Mouse (Mus musculus) CH12.LX (cell line): ENCODE data around the gene Ccpg1. TPM values are rescaled to one million over a fixed set of nuclear protein-coding genes. Genes with fewer than 3 reads are reported as not detected.

Source experiments
- DNase-seq: peaks from one replicate; pipeline ENCODE4 v3.0.0-alpha.2; 2013; ENCODE audit errors: extremely low read depth
- H3K27ac ChIP-seq: 2 replicates; pipeline ENCODE4 v1.5.1; 2012; ENCODE audit warnings: low read depth, mild to moderate bottlenecking, control low read depth, moderate library complexity; ENCODE audit not compliant: insufficient read depth
- H3K27me3 ChIP-seq: replicated peaks from 2 replicates; pipeline ENCODE3; 2012; ENCODE audit warnings: inconsistent platforms
- H3K36me3 ChIP-seq, 2 experiments: replicated peaks in 1 of 2; 2 replicates each; pipeline versions ENCODE3 to v1.6.1; 2012; ENCODE audit warnings: inconsistent platforms in 1 of 2, low read length in 1 of 2, mild to moderate bottlenecking in 1 of 2, mixed read lengths in 1 of 2, moderate library complexity in 1 of 2; ENCODE audit not compliant: control insufficient read depth in 1 of 2, insufficient read depth in 1 of 2
- H3K4me1 ChIP-seq, 2 experiments: 2 replicates each; pipeline ENCODE4 v1.6.1; 2012; ENCODE audit warnings: inconsistent platforms in 1 of 2, moderate library complexity in 1 of 2; ENCODE audit not compliant: insufficient read depth in 2 of 2, control insufficient read depth in 1 of 2
- H3K4me2 ChIP-seq: 2 replicates; pipeline ENCODE4 v1.6.1; 2012; ENCODE audit warnings: low read depth, mild to moderate bottlenecking, control low read depth; ENCODE audit not compliant: poor library complexity, insufficient read depth, severe bottlenecking
- H3K4me3 ChIP-seq, 3 experiments: fragments of 150-350 bp in 1 of 3; sonication (generic) in 1 of 3; replicated peaks in 1 of 3; 2 replicates each; pipeline versions ENCODE3 to v1.5.1; 2011 to 2012; ENCODE audit warnings: low read depth in 2 of 3, low read length in 2 of 3, mild to moderate bottlenecking in 2 of 3, moderate library complexity in 2 of 3, control low read depth in 1 of 3, improper control_type of control experiment in 1 of 3, inconsistent platforms in 1 of 3, mixed read lengths in 1 of 3; ENCODE audit not compliant: poor library complexity in 1 of 3
- H3K79me2 ChIP-seq: replicated peaks from 2 replicates; pipeline ENCODE4 v1.6.1; 2012; ENCODE audit warnings: mild to moderate bottlenecking, moderate library complexity; ENCODE audit not compliant: control insufficient read depth, poor library complexity, insufficient read depth, severe bottlenecking; ENCODE audit errors: extremely low read depth
- H3K9ac ChIP-seq: 2 replicates; pipeline ENCODE4 v1.6.1; 2012; ENCODE audit warnings: low read depth, mild to moderate bottlenecking, control low read depth, moderate library complexity; ENCODE audit not compliant: insufficient read depth
- H3K9me3 ChIP-seq: replicated peaks from 2 replicates; pipeline ENCODE3; 2012; ENCODE audit warnings: low read length, inconsistent platforms, mixed read lengths
- BHLHE40 ChIP-seq: IDR thresholded peaks from 2 replicates; pipeline ENCODE4 v1.6.1; 2011; ENCODE audit warnings: mild to moderate bottlenecking, low read depth, low read length, improper control_type of control experiment
- CHD1 ChIP-seq: IDR thresholded peaks from 2 replicates; pipeline ENCODE4 v1.6.1; 2012; ENCODE audit warnings: low read depth, low read length, improper control_type of control experiment, inconsistent platforms
- CHD2 ChIP-seq: IDR thresholded peaks from 2 replicates; pipeline ENCODE4 v1.6.1; 2011; ENCODE audit warnings: low read length, improper control_type of control experiment
- CTCF ChIP-seq, 2 experiments: IDR thresholded peaks in 1 of 2; conservative IDR thresholded peaks in 1 of 2; 2 replicates each; pipeline ENCODE4 v1.5.1; 2011 to 2012; ENCODE audit warnings: low read depth in 2 of 2, low read length in 2 of 2, improper control_type of control experiment in 1 of 2, inconsistent platforms in 1 of 2, mild to moderate bottlenecking in 1 of 2, moderate library complexity in 1 of 2
- E2F4 ChIP-seq: IDR thresholded peaks from 2 replicates; pipeline ENCODE4 v1.6.1; 2011; ENCODE audit warnings: low read depth, low read length, improper control_type of control experiment; ENCODE audit not compliant: insufficient replicate concordance
- ETS1 ChIP-seq: conservative IDR thresholded peaks from 2 replicates; pipeline ENCODE4 v1.6.1; 2012; ENCODE audit warnings: low read depth, mild to moderate bottlenecking, inconsistent platforms, low read length, improper control_type of control experiment, moderate library complexity
- GABPA ChIP-seq: IDR thresholded peaks from 2 replicates; pipeline ENCODE4 v1.6.1; 2012; ENCODE audit warnings: low read depth, low read length, improper control_type of control experiment, inconsistent platforms; ENCODE audit not compliant: insufficient replicate concordance
- IRF4 ChIP-seq: IDR thresholded peaks from 2 replicates; pipeline ENCODE4 v1.6.1; 2014; ENCODE audit warnings: low read depth, mild to moderate bottlenecking, inconsistent platforms, low read length, improper control_type of control experiment
- JUND ChIP-seq: conservative IDR thresholded peaks from 2 replicates; pipeline ENCODE4 v1.6.1; 2011; ENCODE audit warnings: low read depth, low read length, improper control_type of control experiment
- MAX ChIP-seq: IDR thresholded peaks from 2 replicates; pipeline ENCODE4 v1.6.1; 2011; ENCODE audit warnings: low read length, improper control_type of control experiment
- MAZ ChIP-seq: IDR thresholded peaks from 2 replicates; pipeline ENCODE4 v1.6.1; 2012; ENCODE audit warnings: low read depth, mild to moderate bottlenecking, inconsistent platforms, low read length, improper control_type of control experiment, moderate library complexity
- MEF2A ChIP-seq: IDR thresholded peaks from 2 replicates; pipeline ENCODE4 v1.6.1; 2014; ENCODE audit warnings: low read depth, mild to moderate bottlenecking, inconsistent platforms, low read length, improper control_type of control experiment, borderline replicate concordance
- MXI1 ChIP-seq: IDR thresholded peaks from 2 replicates; pipeline ENCODE4 v1.6.1; 2011; ENCODE audit warnings: mild to moderate bottlenecking, low read depth, low read length, improper control_type of control experiment
- NELFE ChIP-seq: IDR thresholded peaks from 2 replicates; pipeline ENCODE4 v1.6.1; 2011; ENCODE audit warnings: low read depth, low read length, improper control_type of control experiment
- POLR2A ChIP-seq: IDR thresholded peaks from 2 replicates; pipeline ENCODE4 v1.6.1; 2011; ENCODE audit warnings: low read depth, mild to moderate bottlenecking, improper control_type of control experiment, low read length
- POLR2AphosphoS2 ChIP-seq: IDR thresholded peaks from 2 replicates; pipeline ENCODE4 v1.6.1; 2011; ENCODE audit warnings: low read depth, low read length, improper control_type of control experiment
- RCOR1 ChIP-seq: conservative IDR thresholded peaks from 2 replicates; pipeline ENCODE4 v1.6.1; 2012; ENCODE audit warnings: low read depth, mild to moderate bottlenecking, inconsistent platforms, low read length, improper control_type of control experiment
- SMC3 ChIP-seq: IDR thresholded peaks from 2 replicates; pipeline ENCODE4 v1.6.1; 2011; ENCODE audit warnings: low read depth, low read length, improper control_type of control experiment
- TBP ChIP-seq: conservative IDR thresholded peaks from 2 replicates; pipeline ENCODE4 v1.6.1; 2011; ENCODE audit warnings: low read depth, low read length, improper control_type of control experiment
- USF2 ChIP-seq: conservative IDR thresholded peaks from 2 replicates; pipeline ENCODE4 v1.6.1; 2011; ENCODE audit warnings: low read depth, low read length, improper control_type of control experiment
- ZKSCAN1 ChIP-seq: IDR thresholded peaks from 2 replicates; pipeline ENCODE4 v1.6.1; 2012; ENCODE audit warnings: low read depth, inconsistent platforms, low read length, improper control_type of control experiment, borderline replicate concordance
- ZMIZ1 ChIP-seq: IDR thresholded peaks from 2 replicates; pipeline ENCODE4 v1.6.1; 2012; ENCODE audit warnings: low read depth, mild to moderate bottlenecking, inconsistent platforms, low read length, improper control_type of control experiment
- ZNF384 ChIP-seq: IDR thresholded peaks from 2 replicates; pipeline ENCODE4 v1.6.1; 2012; ENCODE audit warnings: low read depth, low read length, improper control_type of control experiment, inconsistent platforms
- dilution Hi-C: fragments of 300-500 bp; cut with MboI; formaldehyde crosslinking; loops from 2 replicates; pipeline ENCODE4 v1.14.3; 2020; ENCODE audit warnings: low sequenced_read_pairs; ENCODE audit not compliant: extremely low pct_unique_long_range_greater_than_20kb, extremely low pct_ligation_motif_present
- in situ Hi-C: fragments of 300-500 bp; cut with MboI; formaldehyde crosslinking; loops from 3 replicates; pipeline ENCODE4 v1.14.3; 2019; ENCODE audit warnings: low sequenced_read_pairs, low pct_ligation_motif_present, low pct_unique_long_range_greater_than_20kb, mixed read lengths
- polyA plus RNA-seq: library from polyadenylated mRNA; unstranded; fragments of >175 nt; gene quantifications from 2 replicates; pipeline ENCODE4 v1.2.1, GENCODE M21; 2012; ENCODE audit warnings: low read depth; ENCODE audit not compliant: insufficient read length
- total RNA-seq, 2 experiments: library from RNA; depleted of rRNA; stranded (reverse); fragments of 300-350 nt in 1 of 2; fragments of >200 nt in 1 of 2; gene quantifications; 2 replicates each; pipeline ENCODE4 v1.2.3; 2012 to 2014

Gene Ccpg1
- total and polyA plus RNA-seq, 3 experiments = 5.2 to 18.3 (median 6.2) TPM

DNA sequence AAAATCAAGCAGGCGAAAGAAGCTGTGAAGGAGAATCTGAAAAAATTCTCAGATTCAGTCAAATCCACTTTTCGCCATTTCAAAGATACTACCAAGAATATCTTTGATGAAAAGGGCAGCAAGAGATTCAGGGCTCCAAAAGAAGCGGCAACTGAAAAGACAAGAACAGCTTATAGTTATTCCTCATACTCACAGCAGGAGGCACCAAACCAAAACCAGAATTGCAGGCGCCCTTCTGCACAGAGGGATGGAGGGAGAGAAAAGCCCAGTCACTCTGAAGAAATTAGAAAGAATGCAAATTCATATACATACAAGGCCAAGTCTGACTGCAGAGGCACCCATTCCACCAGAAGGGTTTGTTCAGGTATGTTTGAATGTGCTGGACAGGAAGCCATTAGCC lies 27.4 kb downstream of the Ccpg1 start:
- no peak for DNase-seq
- H3K4me1 ChIP-seq = no peaks in the 10 kb centered on the region
- H3K4me3 ChIP-seq = no peak overlapping the region
- no peaks in the 10 kb centered on the region for H3K27me3 ChIP-seq
- peaks cover 47 to 74% of the 10 kb centered on the region in 2 experiments for H3K36me3 ChIP-seq
- dilution Hi-C loops = no loop called here
- H3K9me3 ChIP-seq = no peaks in the 10 kb centered on the region
- no peak overlapping the region for H3K4me2 ChIP-seq
- in situ Hi-C loops = no loop called here
- TF ChIP-seq ETS1 = no peak
- TF ChIP-seq CTCF (conservative IDR thresholded peaks at IDR 0.05 in 1 of 2, IDR thresholded peaks at IDR 0.05 in 1 of 2; ENCODE audit: low read depth in 2 of 2, low read length in 2 of 2) = peak in 1 of 2 experiments; percentile 29; a peak in 2 of 4 replicates
- TF ChIP-seq MEF2A = no peak
- TF ChIP-seq SMC3 = peak; percentile 32
- TF ChIP-seq POLR2A = no peak
- no peak for TF ChIP-seq POLR2AphosphoS2
- TF ChIP-seq BHLHE40 = no peak
- TF ChIP-seq ZKSCAN1 = no peak
- H3K9ac ChIP-seq = no peak overlapping the region
- H3K27ac ChIP-seq = no peak overlapping the region
- no peaks in the 10 kb centered on the region for H3K79me2 ChIP-seq

DNA sequence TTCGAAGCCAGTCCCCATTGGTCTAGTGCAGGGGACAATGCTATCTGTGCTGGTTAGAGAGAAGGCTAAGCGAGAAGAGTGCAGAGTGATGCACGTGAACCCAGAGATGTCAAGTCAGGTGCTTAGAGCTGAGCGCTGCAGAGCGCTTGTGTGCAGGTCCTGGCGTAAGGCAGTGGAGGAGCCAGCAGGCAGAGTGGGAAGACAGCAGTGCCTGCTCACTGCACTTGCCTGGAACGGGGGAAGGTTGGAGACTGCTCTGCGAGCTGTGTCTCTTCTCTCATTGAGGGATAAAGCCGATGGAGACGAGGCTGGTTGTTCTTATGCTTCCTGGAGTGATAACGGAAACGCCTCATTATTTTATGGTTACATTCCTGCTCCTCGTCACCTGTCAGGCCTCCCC lies 29.5 kb downstream of the Ccpg1 start:
- no peak overlapping the region for H3K4me2 ChIP-seq
- no peaks in the 10 kb centered on the region for H3K4me1 ChIP-seq
- no peak overlapping the region for H3K4me3 ChIP-seq
- DNase-seq = no peak
- H3K9ac ChIP-seq = no peak overlapping the region
- dilution Hi-C loops (no loop called here), in situ Hi-C loops (no loop called here)
- TF ChIP-seq ZKSCAN1 (no peak), MAX (no peak), NELFE (no peak), BHLHE40 (no peak), ETS1 (no peak), ZNF384 (no peak), IRF4 (no peak), GABPA (no peak), RCOR1 (no peak), POLR2A (no peak), ZMIZ1 (no peak)
- H3K79me2 ChIP-seq = no peaks in the 10 kb centered on the region
- H3K27ac ChIP-seq = no peak overlapping the region
- H3K9me3 ChIP-seq = no peaks in the 10 kb centered on the region
- peaks cover 65 to 95% of the 10 kb centered on the region in 2 experiments for H3K36me3 ChIP-seq
- H3K27me3 ChIP-seq = no peaks in the 10 kb centered on the region

DNA sequence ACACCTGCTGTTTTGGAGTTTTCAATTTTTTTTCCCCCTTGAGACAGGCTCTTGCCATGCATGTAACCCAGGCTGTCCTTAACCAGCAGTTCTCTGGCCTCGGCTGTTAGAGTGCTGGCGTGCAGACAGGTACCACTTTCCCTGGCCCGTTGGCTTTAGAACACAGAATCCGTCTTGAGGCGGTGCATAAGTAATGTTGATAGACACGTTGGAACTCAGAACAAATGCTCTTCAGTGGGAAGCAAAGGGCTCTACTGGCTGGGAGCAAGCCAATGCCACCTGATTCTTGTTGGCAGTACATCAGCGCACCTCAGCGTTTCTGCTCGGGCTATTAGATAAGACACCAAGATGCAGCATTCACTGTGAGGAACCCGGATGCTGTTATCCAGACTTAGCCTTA lies 34.6 kb downstream of the Ccpg1 start:
- no peak for DNase-seq
- H3K4me2 ChIP-seq = no peak overlapping the region
- H3K27me3 ChIP-seq = no peaks in the 10 kb centered on the region
- H3K36me3 ChIP-seq = peaks cover 54 to 88% of the 10 kb centered on the region in 2 experiments
- no peak overlapping the region for H3K4me3 ChIP-seq
- dilution Hi-C loops = no loop called here
- no peaks in the 10 kb centered on the region for H3K4me1 ChIP-seq
- H3K9me3 ChIP-seq = no peaks in the 10 kb centered on the region
- H3K79me2 ChIP-seq = no peaks in the 10 kb centered on the region
- H3K9ac ChIP-seq = no peak overlapping the region
- no peak overlapping the region for H3K27ac ChIP-seq
- in situ Hi-C loops = no loop called here
- TF ChIP-seq NELFE (no peak), TBP (no peak), MXI1 (no peak), CHD1 (no peak), GABPA (no peak), MAZ (no peak), USF2 (no peak), CHD2 (no peak), E2F4 (no peak), JUND (no peak), POLR2AphosphoS2 (no peak), ZNF384 (no peak), SMC3 (no peak)
- TF ChIP-seq, all 38 proteins: peak for 0
